Mouse (Mus musculus) forebrain, embryonic 10.5 days (tissue): ENCODE results near the gene Rell1. TPM values are rescaled to one million over a fixed set of nuclear protein-coding genes. Genes with fewer than 3 reads are reported as not detected.

Experiments used
- DNase-seq: peaks from one replicate; pipeline ENCODE4 v3.0.0-alpha.2; 2017; ENCODE audit warnings: low spot score; ENCODE audit errors: extremely low spot score
- H3K27ac ChIP-seq: fragments of 300-500 bp; sonication (generic); 2 replicates; pipeline ENCODE4 v1.5.1; 2016; ENCODE audit warnings: mild to moderate bottlenecking
- H3K27me3 ChIP-seq: fragments of 300-500 bp; sonication (generic); 2 replicates; pipeline ENCODE4 v1.6.1; 2016; ENCODE audit warnings: mild to moderate bottlenecking; ENCODE audit not compliant: poor library complexity, severe bottlenecking
- H3K36me3 ChIP-seq: fragments of 300-500 bp; sonication (generic); replicated peaks from 2 replicates; pipeline ENCODE4 v1.6.1; 2016; ENCODE audit warnings: mild to moderate bottlenecking, moderate library complexity
- H3K4me1 ChIP-seq: fragments of 300-500 bp; sonication (generic); 2 replicates; pipeline ENCODE4 v1.6.1; 2016
- H3K4me3 ChIP-seq: fragments of 300-500 bp; sonication (generic); 2 replicates; pipeline ENCODE4 v1.5.1; 2016; ENCODE audit warnings: mild to moderate bottlenecking, moderate library complexity
- H3K9me3 ChIP-seq: fragments of 300-500 bp; sonication (generic); 2 replicates; pipeline ENCODE4 v1.6.1; 2016; ENCODE audit warnings: mild to moderate bottlenecking, moderate library complexity
- WGBS: fragments of 180-500 bp; shearing (Covaris S2); methylation state at CpG from one replicate; pipeline ENCODE4 v1.1.7; 2016; 5-methylcytosine and 5-hydroxymethylcytosine counted together
- polyA plus RNA-seq: library from polyadenylated mRNA; unstranded; fragments of >200 nt; fragmentation: Nextera tagmentation; extraction: Ambion mirVana; gene quantifications from 2 replicates; pipeline ENCODE4 v1.2.1, GENCODE M21; 2016

Rell1 gene
- polyA plus RNA-seq, 1 experiment from 2014 or later, result 13.4 TPM

- no peak for DNase-seq
- peaks cover 12% of the 10 kb centered on the region for H3K4me1 ChIP-seq
- no peak overlapping the region for H3K4me3 ChIP-seq
- no peaks in the 10 kb centered on the region for H3K9me3 ChIP-seq
- no peak overlapping the region for H3K27ac ChIP-seq
- no peaks in the 10 kb centered on the region for H3K36me3 ChIP-seq
- no peaks in the 10 kb centered on the region for H3K27me3 ChIP-seq
- 94% methylated on average over 9 of the region's 9 CpGs for WGBS
Measured at GRCm38 (mm10) chr5:63943291-63943690, 25.4 kb downstream of the Rell1 start.

- Histone ChIP-seq H3K9me3 (no peaks in the 10 kb centered on the region), H3K27me3 (no peaks in the 10 kb centered on the region), H3K4me1 (peaks cover 8% of the 10 kb centered on the region), H3K27ac (no peak overlapping the region), H3K4me3 (no peak overlapping the region), H3K36me3 (peaks cover 2% of the 10 kb centered on the region; the same call in 1 of the 2 replicates)
- no peak for DNase-seq
- 80% methylated on average over 5 of the region's 5 CpGs for WGBS
Measured at GRCm38 (mm10) chr5:63941891-63942290, 26.8 kb downstream of the Rell1 start.

- no peak overlapping the region for H3K27ac ChIP-seq
- WGBS, result 77% methylated on average over 4 of the region's 4 CpGs
- DNase-seq, result no peak
Measured at GRCm38 (mm10) chr5:63938575-63938974, 30.1 kb downstream of the Rell1 start.

GRCm38 (mm10) chr5:63936740-63937139, 32.0 kb downstream of the Rell1 start:
- 81% methylated on average over 6 of the region's 6 CpGs for WGBS
- DNase-seq, result no peak
- Histone ChIP-seq H3K36me3 (peaks cover 30% of the 10 kb centered on the region), H3K4me3 (no peak overlapping the region), H3K27me3 (no peaks in the 10 kb centered on the region), H3K4me1 (peaks cover 9% of the 10 kb centered on the region), H3K27ac (no peak overlapping the region), H3K9me3 (no peaks in the 10 kb centered on the region)

More at GRCm38 (mm10) chr5:63938575-63938974, 30.1 kb downstream of the Rell1 start:
- no peak overlapping the region for H3K4me3 ChIP-seq
- no peaks in the 10 kb centered on the region for H3K4me1 ChIP-seq
- H3K27me3 ChIP-seq, result no peaks in the 10 kb centered on the region
- H3K9me3 ChIP-seq, result no peaks in the 10 kb centered on the region
- H3K36me3 ChIP-seq, result peaks cover 27% of the 10 kb centered on the region

- peaks cover 9% of the 10 kb centered on the region for H3K4me1 ChIP-seq
- H3K9me3 ChIP-seq, result no peaks in the 10 kb centered on the region
- no peaks in the 10 kb centered on the region for H3K27me3 ChIP-seq
- H3K4me3 ChIP-seq, result no peak overlapping the region
- no peak overlapping the region for H3K27ac ChIP-seq
- H3K36me3 ChIP-seq, result peaks cover 30% of the 10 kb centered on the region
- DNase-seq, result no peak
- WGBS, result 88% methylated on average over 6 of the region's 6 CpGs
Measured at GRCm38 (mm10) chr5:63935581-63935980, 33.1 kb downstream of the Rell1 start.

- no peaks in the 10 kb centered on the region for H3K27me3 ChIP-seq
- no peak overlapping the region for H3K4me3 ChIP-seq
- DNase-seq, result no peak
- H3K9me3 ChIP-seq, result no peaks in the 10 kb centered on the region
- 46% methylated on average over 10 of the region's 10 CpGs for WGBS
- no peak overlapping the region for H3K27ac ChIP-seq
- H3K4me1 ChIP-seq, result peaks cover 9% of the 10 kb centered on the region
- peaks cover 57% of the 10 kb centered on the region for H3K36me3 ChIP-seq
Measured at GRCm38 (mm10) chr5:63932829-63933228, 35.9 kb downstream of the Rell1 start.

GRCm38 (mm10) chr5:63930824-63931358, 37.8 kb downstream of the Rell1 start:
- peaks cover 9% of the 10 kb centered on the region for H3K4me1 ChIP-seq
- no peak overlapping the region for H3K27ac ChIP-seq
- H3K36me3 ChIP-seq, result peaks cover 64% of the 10 kb centered on the region
- no peaks in the 10 kb centered on the region for H3K9me3 ChIP-seq
- 83% methylated on average over 4 of the region's 4 CpGs for WGBS
- no peaks in the 10 kb centered on the region for H3K27me3 ChIP-seq
- H3K4me3 ChIP-seq, result no peak overlapping the region
- DNase-seq, result no peak

- no peak for DNase-seq
- Histone ChIP-seq H3K4me1 (no peaks in the 10 kb centered on the region), H3K27ac (no peak overlapping the region), H3K27me3 (no peaks in the 10 kb centered on the region), H3K4me3 (no peak overlapping the region), H3K36me3 (peaks cover 75% of the 10 kb centered on the region), H3K9me3 (no peaks in the 10 kb centered on the region)
- WGBS, result 94% methylated on average over 14 of the region's 14 CpGs
Measured at GRCm38 (mm10) chr5:63925035-63925628, 43.6 kb downstream of the Rell1 start.

GRCm38 (mm10) chr5:63923305-63924025, 45.2 kb downstream of the Rell1 start:
- Histone ChIP-seq H3K36me3 (peaks cover 61% of the 10 kb centered on the region), H3K4me3 (no peak overlapping the region), H3K4me1 (no peaks in the 10 kb centered on the region), H3K27ac (no peak overlapping the region), H3K9me3 (no peaks in the 10 kb centered on the region), H3K27me3 (no peaks in the 10 kb centered on the region)
- WGBS, result 86% methylated on average over 13 of the region's 13 CpGs
- no peak for DNase-seq

- no peak for DNase-seq
- Histone ChIP-seq H3K9me3 (no peaks in the 10 kb centered on the region), H3K27ac (no peak overlapping the region), H3K4me1 (no peaks in the 10 kb centered on the region), H3K27me3 (no peaks in the 10 kb centered on the region), H3K4me3 (no peak overlapping the region), H3K36me3 (peaks cover 18% of the 10 kb centered on the region)
- WGBS, result 89% methylated on average over 4 of the region's 4 CpGs
Measured at GRCm38 (mm10) chr5:63918201-63918600, 50.5 kb downstream of the Rell1 start.

GRCm38 (mm10) chr5:63916457-63917139, 52.1 kb downstream of the Rell1 start:
- H3K27ac ChIP-seq, result no peak overlapping the region
- WGBS, result 91% methylated on average over 10 of the region's 10 CpGs
- H3K9me3 ChIP-seq, result no peaks in the 10 kb centered on the region
- no peaks in the 10 kb centered on the region for H3K4me1 ChIP-seq
- no peak for DNase-seq
- no peak overlapping the region for H3K4me3 ChIP-seq
- H3K27me3 ChIP-seq, result no peaks in the 10 kb centered on the region
- peaks cover 6% of the 10 kb centered on the region for H3K36me3 ChIP-seq

- no peak for DNase-seq
- H3K9me3 ChIP-seq, result no peaks in the 10 kb centered on the region
- H3K27ac ChIP-seq, result no peak overlapping the region
- 70% methylated on average over 1 of the region's 1 CpGs for WGBS
- no peak overlapping the region for H3K4me3 ChIP-seq
- H3K27me3 ChIP-seq, result no peaks in the 10 kb centered on the region
- H3K36me3 ChIP-seq, result peaks cover 11% of the 10 kb centered on the region
- H3K4me1 ChIP-seq, result no peaks in the 10 kb centered on the region
Measured at GRCm38 (mm10) chr5:63914896-63915295, 53.8 kb downstream of the Rell1 start.
